Mouse (Mus musculus) intestine, embryonic 16.5 days (tissue): ENCODE data around the gene Galnt7. TPM values are rescaled to one million over a fixed set of nuclear protein-coding genes. Genes with fewer than 3 reads are reported as not detected.

Experiments used
- ATAC-seq: fragments of 200-750 bp; cut with Nextera tagmentation; 2 replicates; pipeline ENCODE4 v1.8.0; 2017; ENCODE audit warnings: moderate TSS enrichment, moderate library complexity
- H3K27ac ChIP-seq: fragments of 300-500 bp; sonication (generic); 2 replicates; pipeline ENCODE4 v1.5.1; 2014; ENCODE audit warnings: mild to moderate bottlenecking, low read length
- H3K27me3 ChIP-seq: fragments of 300-500 bp; sonication (generic); replicated peaks from 2 replicates; pipeline ENCODE4 v1.6.1; 2014; ENCODE audit warnings: low read length, control low read depth, mixed read lengths; ENCODE audit not compliant: control insufficient read depth, insufficient read depth
- H3K36me3 ChIP-seq: fragments of 300-500 bp; sonication (generic); 2 replicates; pipeline ENCODE4 v1.6.1; 2014; ENCODE audit warnings: low read length, control low read depth; ENCODE audit not compliant: control insufficient read depth, insufficient read depth
- H3K4me1 ChIP-seq: fragments of 300-500 bp; sonication (generic); 2 replicates; pipeline ENCODE4 v1.6.1; 2014; ENCODE audit warnings: low read length, control low read depth, mixed read lengths; ENCODE audit not compliant: control insufficient read depth, insufficient read depth
- H3K4me2 ChIP-seq: fragments of 300-500 bp; sonication (generic); 2 replicates; pipeline ENCODE4 v1.6.1; 2014; ENCODE audit warnings: low read depth, low read length, control low read depth
- H3K4me3 ChIP-seq: fragments of 300-500 bp; sonication (generic); 2 replicates; pipeline ENCODE4 v1.5.1; 2014; ENCODE audit warnings: mild to moderate bottlenecking, low read length
- H3K9ac ChIP-seq: fragments of 300-500 bp; sonication (generic); 2 replicates; pipeline ENCODE4 v1.6.1; 2014; ENCODE audit warnings: low read depth, low read length
- H3K9me3 ChIP-seq: fragments of 300-500 bp; sonication (generic); 2 replicates; pipeline ENCODE4 v1.6.1; 2016; ENCODE audit warnings: low read length, control low read depth; ENCODE audit not compliant: control insufficient read depth
- WGBS: fragments of 180-500 bp; shearing (Covaris S2); extraction: QIAGEN DNeasy Blood & Tissue Kit; methylation state at CpG from one replicate; pipeline ENCODE4 v1.1.7; 2014; 5-methylcytosine and 5-hydroxymethylcytosine counted together
- polyA plus RNA-seq: library from polyadenylated mRNA; unstranded; fragments of >200 nt; fragmentation: Nextera tagmentation; extraction: Ambion mirVana; gene quantifications from 2 replicates; pipeline ENCODE4 v1.2.1, GENCODE M21; 2015

Galnt7 gene
- polyA plus RNA-seq, 1 experiment from 2014 or later: 33.5 TPM

GRCm38 (mm10) chr8:57615016-57615657, 37.7 kb downstream of the Galnt7 start:
- no peak overlapping the region for H3K4me3 ChIP-seq
- ATAC-seq: peak; percentile 80
- H3K4me2 ChIP-seq: no peak overlapping the region
- no peaks in the 10 kb centered on the region for H3K9me3 ChIP-seq
- no peak overlapping the region for H3K27ac ChIP-seq
- WGBS: 57% methylated on average over 15 of the region's 15 CpGs
- H3K36me3 ChIP-seq: no peaks in the 10 kb centered on the region
- peaks cover 14% of the 10 kb centered on the region; the same call in 1 of the 2 replicates for H3K4me1 ChIP-seq
- no peak overlapping the region for H3K9ac ChIP-seq
- no peaks in the 10 kb centered on the region for H3K27me3 ChIP-seq

DNA sequence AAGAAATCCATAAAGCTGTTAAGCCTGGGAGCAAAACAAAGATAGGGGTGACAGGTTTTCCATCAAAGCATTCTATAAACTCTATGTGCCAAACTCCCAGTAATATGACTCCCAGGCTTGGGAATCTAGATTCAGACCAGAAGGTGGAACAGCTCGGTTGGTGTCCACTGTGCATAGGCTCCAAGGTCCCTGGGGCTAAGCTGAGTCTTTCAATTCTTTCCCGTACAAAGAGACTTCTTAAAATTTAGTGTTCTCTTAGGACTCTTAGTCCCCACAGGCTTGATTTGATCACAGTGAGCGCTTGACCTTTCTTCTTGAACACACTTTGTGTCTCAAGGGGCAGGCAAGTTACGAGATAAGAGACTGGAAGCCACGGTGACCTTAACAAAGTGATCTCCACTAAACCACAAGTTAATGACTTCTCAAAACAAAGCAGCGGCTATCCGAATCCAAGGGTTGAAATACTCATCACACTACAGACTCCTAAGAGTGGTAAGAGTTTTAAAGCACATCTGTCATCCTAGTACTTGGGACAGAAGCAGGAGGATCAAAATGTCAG, 41.3 kb downstream of the Galnt7 start:
- ATAC-seq: no peak
- no peaks in the 10 kb centered on the region for H3K27me3 ChIP-seq
- 46% methylated on average over 7 of the region's 7 CpGs for WGBS

GRCm38 (mm10) chr8:57610706-57611418, 42.0 kb downstream of the Galnt7 start:
- Histone ChIP-seq H3K4me2 (no peak overlapping the region), H3K27me3 (no peaks in the 10 kb centered on the region), H3K9me3 (no peaks in the 10 kb centered on the region), H3K4me3 (no peak overlapping the region), H3K4me1 (peaks cover 14% of the 10 kb centered on the region; the same call in 1 of the 2 replicates), H3K27ac (no peak overlapping the region), H3K36me3 (no peaks in the 10 kb centered on the region), H3K9ac (no peak overlapping the region)
- WGBS: 78% methylated on average over 11 of the region's 11 CpGs
- ATAC-seq: no peak; the same call in 1 of the 2 replicates

More for the DNA sequence above, 41.3 kb downstream of the Galnt7 start:
- Histone ChIP-seq H3K4me1 (peaks cover 14% of the 10 kb centered on the region; the same call in 1 of the 2 replicates), H3K4me3 (no peak overlapping the region), H3K9me3 (no peaks in the 10 kb centered on the region), H3K4me2 (no peak overlapping the region), H3K27ac (no peak overlapping the region), H3K9ac (no peak overlapping the region), H3K36me3 (no peaks in the 10 kb centered on the region)

DNA sequence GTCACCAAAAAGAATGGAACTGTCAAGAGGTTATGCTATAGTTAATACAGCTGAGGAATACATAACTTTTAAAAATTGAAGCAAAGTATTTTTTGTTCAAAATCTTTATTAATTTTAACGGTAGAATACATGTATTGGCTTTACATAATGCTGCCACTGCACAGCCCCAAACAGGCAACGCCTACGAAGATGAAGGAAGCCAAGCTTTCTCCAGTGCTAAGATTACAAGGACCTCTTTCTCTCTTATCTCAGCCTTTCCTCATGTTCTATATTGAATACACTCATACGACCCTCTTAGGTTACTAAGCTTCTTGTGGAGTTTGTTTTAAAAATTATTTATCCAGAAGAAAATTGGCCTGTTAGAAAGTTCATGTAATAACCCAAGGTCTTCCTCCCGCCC, 50.3 kb downstream of the Galnt7 start:
- peak overlapping the region; percentile 76 for H3K27ac ChIP-seq
- H3K9ac ChIP-seq: no peak overlapping the region
- 60% methylated on average over 5 of the region's 5 CpGs for WGBS
- no peak overlapping the region for H3K4me3 ChIP-seq
- H3K36me3 ChIP-seq: no peaks in the 10 kb centered on the region
- peaks cover 10% of the 10 kb centered on the region for H3K4me1 ChIP-seq
- no peaks in the 10 kb centered on the region for H3K9me3 ChIP-seq
- no peak overlapping the region for H3K4me2 ChIP-seq
- no peaks in the 10 kb centered on the region for H3K27me3 ChIP-seq
- ATAC-seq: peak; percentile 19

- 56% methylated on average over 12 of the region's 12 CpGs for WGBS
- no peak overlapping the region for H3K4me3 ChIP-seq
- peak; percentile 97 for ATAC-seq
- H3K9ac ChIP-seq: no peak overlapping the region
- H3K9me3 ChIP-seq: no peaks in the 10 kb centered on the region
- H3K4me1 ChIP-seq: peaks cover 10% of the 10 kb centered on the region
- H3K36me3 ChIP-seq: no peaks in the 10 kb centered on the region
- H3K4me2 ChIP-seq: peak overlapping the region; percentile 24; the same call in 1 of the 2 replicates
- H3K27ac ChIP-seq: peak overlapping the region; percentile 76
- H3K27me3 ChIP-seq: no peaks in the 10 kb centered on the region
Observed at GRCm38 (mm10) chr8:57601987-57602418, 50.8 kb downstream of the Galnt7 start.

GRCm38 (mm10) chr8:57599813-57600555, 52.8 kb downstream of the Galnt7 start:
- Histone ChIP-seq H3K4me1 (peaks cover 10% of the 10 kb centered on the region), H3K4me2 (peak overlapping the region; percentile 48), H3K27me3 (no peaks in the 10 kb centered on the region), H3K4me3 (peak overlapping the region; percentile 33), H3K9me3 (no peaks in the 10 kb centered on the region), H3K9ac (peak overlapping the region; percentile 59), H3K36me3 (no peaks in the 10 kb centered on the region), H3K27ac (peak overlapping the region; percentile 77)
- ATAC-seq: peak; percentile 49
- 21% methylated on average over 22 of the region's 22 CpGs for WGBS

GRCm38 (mm10) chr8:57595853-57596252, 57.0 kb downstream of the Galnt7 start:
- H3K36me3 ChIP-seq: no peaks in the 10 kb centered on the region
- no peak overlapping the region for H3K27ac ChIP-seq
- no peak overlapping the region for H3K9ac ChIP-seq
- H3K9me3 ChIP-seq: no peaks in the 10 kb centered on the region
- 89% methylated on average over 3 of the region's 3 CpGs for WGBS
- H3K27me3 ChIP-seq: no peaks in the 10 kb centered on the region
- H3K4me3 ChIP-seq: no peak overlapping the region
- no peak for ATAC-seq
- H3K4me2 ChIP-seq: no peak overlapping the region
- peaks cover 6% of the 10 kb centered on the region for H3K4me1 ChIP-seq

DNA sequence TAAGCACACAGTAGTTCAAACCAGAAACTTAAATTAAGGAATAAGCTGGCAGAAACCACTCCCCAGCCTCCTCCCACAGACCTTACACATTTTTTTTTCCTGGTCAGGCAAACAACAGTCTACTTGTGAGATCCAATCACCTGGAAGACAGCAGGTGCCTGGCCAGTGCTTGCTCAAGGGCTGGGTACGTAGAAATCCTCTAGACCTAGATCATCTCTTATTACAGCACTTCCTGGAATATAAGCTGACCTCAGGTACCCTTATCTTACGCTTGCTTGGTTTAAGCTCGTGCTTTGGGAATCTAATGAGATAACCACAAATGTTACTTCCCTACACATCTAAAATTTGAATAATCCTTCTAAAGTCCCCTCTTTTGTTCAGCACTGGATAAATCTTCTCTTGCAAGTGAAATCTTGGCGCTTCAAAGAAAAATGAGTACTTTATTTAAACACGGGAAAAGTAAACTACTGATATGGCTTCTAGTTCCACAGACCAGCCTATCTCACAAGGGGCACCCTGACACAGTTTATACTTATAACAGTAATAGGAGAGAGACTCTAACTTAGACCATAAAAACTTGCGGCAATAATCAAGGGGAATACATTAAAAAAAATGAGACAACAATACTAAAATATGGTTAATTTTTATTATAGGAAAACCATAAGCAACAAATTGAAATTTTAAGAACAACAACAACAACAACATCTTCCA, 58.5 kb downstream of the Galnt7 start:
- Histone ChIP-seq H3K27me3 (no peaks in the 10 kb centered on the region), H3K4me2 (no peak overlapping the region), H3K9me3 (no peaks in the 10 kb centered on the region), H3K27ac (0 out of 2 replicates have a peak overlapping the region, but pooled peaks have one; percentile 33), H3K36me3 (no peaks in the 10 kb centered on the region), H3K4me1 (0 out of 2 replicates have a peak, but pooled peaks cover 2% of the 10 kb centered on the region), H3K9ac (no peak overlapping the region), H3K4me3 (no peak overlapping the region)
- 43% methylated on average over 6 of the region's 6 CpGs for WGBS
- ATAC-seq: peak; percentile 91
